Mouse (Mus musculus) cortical plate, adult 2 months (tissue): ENCODE measurements at regions not wholly inside any gene's neighbourhood (a gene's known extent, or its start where the extent isn't known, plus 50 kb on each side); places are given as distances from the start of the nearest gene placed in this dataset.

ENCODE experiments used
- H3K27ac ChIP-seq: fragments of 200-500 bp; 2 replicates; pipeline ENCODE4 v1.5.1; 2012; ENCODE audit warnings: low read length, control low read depth, inconsistent platforms; ENCODE audit not compliant: insufficient read depth
- H3K4me1 ChIP-seq: fragments of 200-500 bp; 2 replicates; pipeline ENCODE4 v1.6.1; 2011; ENCODE audit warnings: low read length; ENCODE audit not compliant: control insufficient read depth, insufficient read depth
- H3K4me3 ChIP-seq: fragments of 200-500 bp; 2 replicates; pipeline ENCODE4 v1.5.1; 2011; ENCODE audit warnings: mild to moderate bottlenecking, low read length, control low read depth; ENCODE audit not compliant: insufficient read depth
- CTCF ChIP-seq: fragments of 200-500 bp; IDR thresholded peaks from 2 replicates; pipeline ENCODE4 v1.5.1; 2011; ENCODE audit warnings: mild to moderate bottlenecking, control low read depth, low read length; ENCODE audit not compliant: insufficient read depth; ENCODE audit errors: extremely low read depth
- POLR2A ChIP-seq: fragments of 200-500 bp; IDR thresholded peaks from 2 replicates; pipeline ENCODE4 v1.6.1; 2011; ENCODE audit warnings: mild to moderate bottlenecking, low read length, control low read depth; ENCODE audit not compliant: insufficient read depth; ENCODE audit errors: extremely low read depth

GRCm38 (mm10) chr12:16023273-16023672, 206.6 kb upstream of the Trib2 start:
- Histone ChIP-seq H3K27ac (no peak overlapping the region), H3K4me3 (no peak overlapping the region), H3K4me1 (no peaks in the 10 kb centered on the region)
- TF ChIP-seq CTCF, result no peak
- TF ChIP-seq POLR2A, result no peak

GRCm38 (mm10) chr12:16021202-16021821, 204.6 kb upstream of the Trib2 start:
- Histone ChIP-seq H3K27ac (no peak overlapping the region), H3K4me1 (no peaks in the 10 kb centered on the region), H3K4me3 (no peak overlapping the region)
- TF ChIP-seq CTCF, result no peak
- TF ChIP-seq POLR2A, result no peak

- Histone ChIP-seq H3K4me3 (no peak overlapping the region), H3K4me1 (no peaks in the 10 kb centered on the region), H3K27ac (no peak overlapping the region)
- TF ChIP-seq POLR2A (no peak), CTCF (no peak)
Observed at GRCm38 (mm10) chr12:16018237-16018636, 201.5 kb upstream of the Trib2 start.

GRCm38 (mm10) chr12:16016621-16017020, 199.9 kb upstream of the Trib2 start:
- H3K27ac ChIP-seq, result no peak overlapping the region
- TF ChIP-seq CTCF (no peak), POLR2A (no peak)

GRCm38 (mm10) chr12:16015596-16015995, 198.9 kb upstream of the Trib2 start:
- no peak overlapping the region for H3K27ac ChIP-seq
- TF ChIP-seq POLR2A, result no peak
- no peak for TF ChIP-seq CTCF
- no peak overlapping the region for H3K4me3 ChIP-seq
- no peaks in the 10 kb centered on the region for H3K4me1 ChIP-seq

More at GRCm38 (mm10) chr12:16016621-16017020, 199.9 kb upstream of the Trib2 start:
- H3K4me1 ChIP-seq, result no peaks in the 10 kb centered on the region
- no peak overlapping the region for H3K4me3 ChIP-seq

- no peak for TF ChIP-seq CTCF
- no peak for TF ChIP-seq POLR2A
- Histone ChIP-seq H3K4me3 (no peak overlapping the region), H3K4me1 (no peaks in the 10 kb centered on the region), H3K27ac (no peak overlapping the region)
Observed at GRCm38 (mm10) chr12:16014679-16015078, 198.0 kb upstream of the Trib2 start.

GRCm38 (mm10) chr12:16013861-16014630, 197.3 kb upstream of the Trib2 start:
- Histone ChIP-seq H3K27ac (no peak overlapping the region), H3K4me3 (no peak overlapping the region), H3K4me1 (no peaks in the 10 kb centered on the region)
- TF ChIP-seq CTCF, result no peak

- no peak overlapping the region for H3K4me3 ChIP-seq
- TF ChIP-seq POLR2A, result no peak
- no peak for TF ChIP-seq CTCF
- no peaks in the 10 kb centered on the region for H3K4me1 ChIP-seq
- no peak overlapping the region for H3K27ac ChIP-seq
Observed at GRCm38 (mm10) chr12:16013354-16013753, 196.6 kb upstream of the Trib2 start.

GRCm38 (mm10) chr12:16012081-16012480, 195.4 kb upstream of the Trib2 start:
- Histone ChIP-seq H3K27ac (no peak overlapping the region), H3K4me3 (no peak overlapping the region), H3K4me1 (no peaks in the 10 kb centered on the region)
- TF ChIP-seq CTCF (no peak), POLR2A (no peak)
